Mouse (Mus musculus): ENCODE measurements around the gene Uhrf1bp1l. TPM values are rescaled to one million over a fixed set of nuclear protein-coding genes. Genes with fewer than 3 reads are reported as not detected.
A peak's percentile ranks its signal among the peaks of the same experiment; 100 is the strongest.

Uhrf1bp1l gene
- polyA plus RNA-seq, 1 experiment from 2014 or later: 21.3 TPM

GRCm38 (mm10) chr10:89720252-89720651 is 24.5 kb upstream of the Uhrf1bp1l start:
- Histone ChIP-seq H3K9ac (ENCODE audit: low read depth, low read length) (no peak overlapping the region), H3K4me2 (no peak overlapping the region), H3K4me3 (ENCODE audit: low read depth, low read length) (no peak overlapping the region), H3K4me1 (ENCODE audit: control insufficient read depth, insufficient read depth, low read length) (no peaks in the 10 kb centered on the region), H3K27me3 (ENCODE audit: control insufficient read depth, insufficient read depth, low read length) (no peaks in the 10 kb centered on the region), H3K27ac (ENCODE audit: low read depth, low read length) (no peak overlapping the region), H3K9me3 (replicated peaks; ENCODE audit: control insufficient read depth, low read length) (no peaks in the 10 kb centered on the region), H3K36me3 (ENCODE audit: control insufficient read depth, insufficient read depth, low read length) (peaks cover 12% of the 10 kb centered on the region)
- no peak for ATAC-seq (replicated peaks; ENCODE audit: insufficient number of reproducible peaks, low FRiP score, low TSS enrichment)

- no peak for ATAC-seq (replicated peaks; ENCODE audit: insufficient number of reproducible peaks, low FRiP score, low TSS enrichment)
- no peak overlapping the region for H3K27ac ChIP-seq (ENCODE audit: low read depth, low read length)
- H3K4me2 ChIP-seq: no peak overlapping the region
- H3K4me3 ChIP-seq (ENCODE audit: low read depth, low read length): no peak overlapping the region
- 90% methylated on average over 3 of the region's 3 CpGs for WGBS (ENCODE audit: insufficient replicate concordance)
- H3K36me3 ChIP-seq (ENCODE audit: control insufficient read depth, insufficient read depth, low read length): peaks cover 12% of the 10 kb centered on the region
- no peak overlapping the region for H3K9ac ChIP-seq (ENCODE audit: low read depth, low read length)
- H3K9me3 ChIP-seq (replicated peaks; ENCODE audit: control insufficient read depth, low read length): no peaks in the 10 kb centered on the region
- no peaks in the 10 kb centered on the region for H3K27me3 ChIP-seq (ENCODE audit: control insufficient read depth, insufficient read depth, low read length)
- no peaks in the 10 kb centered on the region for H3K4me1 ChIP-seq (ENCODE audit: control insufficient read depth, insufficient read depth, low read length)
Observed at GRCm38 (mm10) chr10:89720796-89721195, 24.0 kb upstream of the Uhrf1bp1l start.

- Histone ChIP-seq H3K27me3 (ENCODE audit: control insufficient read depth, insufficient read depth, low read length) (no peaks in the 10 kb centered on the region), H3K27ac (ENCODE audit: low read depth, low read length) (no peak overlapping the region), H3K9me3 (replicated peaks; ENCODE audit: control insufficient read depth, low read length) (no peaks in the 10 kb centered on the region), H3K4me1 (ENCODE audit: control insufficient read depth, insufficient read depth, low read length) (no peaks in the 10 kb centered on the region), H3K4me3 (ENCODE audit: low read depth, low read length) (no peak overlapping the region), H3K4me2 (no peak overlapping the region), H3K36me3 (ENCODE audit: control insufficient read depth, insufficient read depth, low read length) (peaks cover 10% of the 10 kb centered on the region), H3K9ac (ENCODE audit: low read depth, low read length) (no peak overlapping the region)
- ATAC-seq (replicated peaks; ENCODE audit: insufficient number of reproducible peaks, low FRiP score, low TSS enrichment): no peak
- 85% methylated on average over 14 of the region's 14 CpGs for WGBS (ENCODE audit: insufficient replicate concordance)
Observed at GRCm38 (mm10) chr10:89722247-89723195, 22.3 kb upstream of the Uhrf1bp1l start.

- ATAC-seq (replicated peaks; ENCODE audit: insufficient number of reproducible peaks, low FRiP score, low TSS enrichment): no peak
- no peak overlapping the region for H3K9ac ChIP-seq (ENCODE audit: low read depth, low read length)
- no peak overlapping the region for H3K4me2 ChIP-seq
- no peak overlapping the region for H3K27ac ChIP-seq (ENCODE audit: low read depth, low read length)
- no peaks in the 10 kb centered on the region; the same call in 1 of the 2 replicates for H3K36me3 ChIP-seq (ENCODE audit: control insufficient read depth, insufficient read depth, low read length)
- no peaks in the 10 kb centered on the region for H3K9me3 ChIP-seq (replicated peaks; ENCODE audit: control insufficient read depth, low read length)
- H3K4me1 ChIP-seq (ENCODE audit: control insufficient read depth, insufficient read depth, low read length): peaks cover 5% of the 10 kb centered on the region; the same call in 1 of the 2 replicates
- whole genome bisulfite sequencing (ENCODE audit: insufficient replicate concordance): 81% methylated on average over 6 of the region's 6 CpGs
- no peaks in the 10 kb centered on the region for H3K27me3 ChIP-seq (ENCODE audit: control insufficient read depth, insufficient read depth, low read length)
- no peak overlapping the region for H3K4me3 ChIP-seq (ENCODE audit: low read depth, low read length)
Observed at GRCm38 (mm10) chr10:89730386-89730785, 14.4 kb upstream of the Uhrf1bp1l start.

- Histone ChIP-seq H3K36me3 (ENCODE audit: control insufficient read depth, insufficient read depth, low read length) (no peaks in the 10 kb centered on the region), H3K4me2 (peak overlapping the region; percentile 88), H3K9me3 (replicated peaks; ENCODE audit: control insufficient read depth, low read length) (no peaks in the 10 kb centered on the region), H3K4me3 (ENCODE audit: low read depth, low read length) (peak overlapping the region; percentile 75), H3K27ac (ENCODE audit: low read depth, low read length) (no peak overlapping the region), H3K4me1 (ENCODE audit: control insufficient read depth, insufficient read depth, low read length) (peaks cover 5% of the 10 kb centered on the region; the same call in 1 of the 2 replicates), H3K9ac (ENCODE audit: low read depth, low read length) (peak overlapping the region; percentile 75), H3K27me3 (ENCODE audit: control insufficient read depth, insufficient read depth, low read length) (no peaks in the 10 kb centered on the region)
- 10% methylated on average over 5 of the region's 5 CpGs for WGBS (ENCODE audit: insufficient replicate concordance)
- no peak for ATAC-seq (replicated peaks; ENCODE audit: insufficient number of reproducible peaks, low FRiP score, low TSS enrichment)
Observed at GRCm38 (mm10) chr10:89731341-89731740, 13.4 kb upstream of the Uhrf1bp1l start.

GRCm38 (mm10) chr10:89732001-89732794 is 12.6 kb upstream of the Uhrf1bp1l start, which contains the start of gene Actr6:
Gene Actr6 (minus strand): TSS chr10:89732295.
- no peaks in the 10 kb centered on the region for H3K27me3 ChIP-seq (ENCODE audit: control insufficient read depth, insufficient read depth, low read length)
- peak; percentile 95 for ATAC-seq (replicated peaks; ENCODE audit: insufficient number of reproducible peaks, low FRiP score, low TSS enrichment)
- peak within 1 kb of the TSS; percentile 75 for H3K9ac ChIP-seq (ENCODE audit: low read depth, low read length)
- peak within 1 kb of the TSS; percentile 75 for H3K4me3 ChIP-seq (ENCODE audit: low read depth, low read length)
- no peak within 1 kb of the TSS for H3K27ac ChIP-seq (ENCODE audit: low read depth, low read length)
- no peaks in the 10 kb centered on the region for H3K36me3 ChIP-seq (ENCODE audit: control insufficient read depth, insufficient read depth, low read length)
- no peaks in the 10 kb centered on the region for H3K9me3 ChIP-seq (replicated peaks; ENCODE audit: control insufficient read depth, low read length)
- peaks cover 5% of the 10 kb centered on the region; the same call in 1 of the 2 replicates for H3K4me1 ChIP-seq (ENCODE audit: control insufficient read depth, insufficient read depth, low read length)
- peak within 1 kb of the TSS; percentile 88 for H3K4me2 ChIP-seq
- under 1% methylated on average over 49 of the region's 49 CpGs for WGBS (ENCODE audit: insufficient replicate concordance)

- Histone ChIP-seq H3K4me1 (ENCODE audit: control insufficient read depth, insufficient read depth, low read length) (no peaks in the 10 kb centered on the region), H3K36me3 (ENCODE audit: control insufficient read depth, insufficient read depth, low read length) (no peaks in the 10 kb centered on the region), H3K9me3 (replicated peaks; ENCODE audit: control insufficient read depth, low read length) (no peaks in the 10 kb centered on the region), H3K27me3 (ENCODE audit: control insufficient read depth, insufficient read depth, low read length) (no peaks in the 10 kb centered on the region), H3K9ac (ENCODE audit: low read depth, low read length) (no peak overlapping the region), H3K27ac (ENCODE audit: low read depth, low read length) (no peak overlapping the region), H3K4me2 (no peak overlapping the region), H3K4me3 (ENCODE audit: low read depth, low read length) (no peak overlapping the region)
- ATAC-seq (replicated peaks; ENCODE audit: insufficient number of reproducible peaks, low FRiP score, low TSS enrichment): no peak
- 39% methylated on average over 5 of the region's 5 CpGs for WGBS (ENCODE audit: insufficient replicate concordance)
Observed at GRCm38 (mm10) chr10:89737092-89737491, 7.7 kb upstream of the Uhrf1bp1l start.

GRCm38 (mm10) chr10:89737887-89738286 is 6.9 kb upstream of the Uhrf1bp1l start:
- no peaks in the 10 kb centered on the region for H3K4me1 ChIP-seq (ENCODE audit: control insufficient read depth, insufficient read depth, low read length)
- no peaks in the 10 kb centered on the region for H3K27me3 ChIP-seq (ENCODE audit: control insufficient read depth, insufficient read depth, low read length)
- ATAC-seq (replicated peaks; ENCODE audit: insufficient number of reproducible peaks, low FRiP score, low TSS enrichment): no peak
- no peaks in the 10 kb centered on the region for H3K9me3 ChIP-seq (replicated peaks; ENCODE audit: control insufficient read depth, low read length)
- H3K36me3 ChIP-seq (ENCODE audit: control insufficient read depth, insufficient read depth, low read length): no peaks in the 10 kb centered on the region
- no peak overlapping the region for H3K9ac ChIP-seq (ENCODE audit: low read depth, low read length)
- no peak overlapping the region for H3K4me2 ChIP-seq
- WGBS (ENCODE audit: insufficient replicate concordance): 82% methylated on average over 3 of the region's 3 CpGs
- no peak overlapping the region for H3K27ac ChIP-seq (ENCODE audit: low read depth, low read length)
- no peak overlapping the region for H3K4me3 ChIP-seq (ENCODE audit: low read depth, low read length)

Data from heart, embryonic 11.5 days (tissue).